Mouse (Mus musculus): ENCODE results near the gene Cep83.

The Cep83 gene

GRCm38 (mm10) chr10:94779319-94779718 is 90.9 kb downstream of the Cep83 start:
- DNase-seq (ENCODE audit: low spot score in 2 of 2): no peak

GRCm38 (mm10) chr10:94780618-94781262 is 92.3 kb downstream of the Cep83 start:
- no peak for DNase-seq (ENCODE audit: low spot score in 2 of 2)

GRCm38 (mm10) chr10:94789205-94789604 is 100.8 kb downstream of the Cep83 start:
- peak in 1 of 2 experiments; percentile 47 for DNase-seq (ENCODE audit: low spot score in 2 of 2)

GRCm38 (mm10) chr10:94793914-94794313 is 105.5 kb downstream of the Cep83 start:
- DNase-seq (ENCODE audit: low spot score in 2 of 2): peak in 1 of 2 experiments; percentile 37

- peak; percentile 5 to 37 for DNase-seq (ENCODE audit: low spot score in 2 of 2)
Measured at GRCm38 (mm10) chr10:94794666-94795244, 106.3 kb downstream of the Cep83 start.

- no peak for DNase-seq (ENCODE audit: low spot score in 2 of 2)
Measured at GRCm38 (mm10) chr10:94798128-94798527, 109.7 kb downstream of the Cep83 start.

GRCm38 (mm10) chr10:94799485-94800239 is 111.2 kb downstream of the Cep83 start:
- no peak for DNase-seq (ENCODE audit: low spot score in 2 of 2)

GRCm38 (mm10) chr10:94800677-94801354 is 112.4 kb downstream of the Cep83 start:
- no peak for DNase-seq (ENCODE audit: low spot score in 2 of 2)

GRCm38 (mm10) chr10:94804029-94804908 is 115.8 kb downstream of the Cep83 start:
- no peak for DNase-seq (ENCODE audit: low spot score in 2 of 2)

GRCm38 (mm10) chr10:94804909-94805220 is 116.4 kb downstream of the Cep83 start:
- no peak for DNase-seq (ENCODE audit: low spot score in 2 of 2)

- no peak for DNase-seq (ENCODE audit: low spot score in 2 of 2)
Measured at GRCm38 (mm10) chr10:94807323-94807722, 118.9 kb downstream of the Cep83 start.

- DNase-seq (ENCODE audit: low spot score in 2 of 2): no peak
Measured at GRCm38 (mm10) chr10:94808275-94808674, 119.8 kb downstream of the Cep83 start.

GRCm38 (mm10) chr10:94809946-94810472 is 121.6 kb downstream of the Cep83 start:
- DNase-seq (ENCODE audit: low spot score in 2 of 2): no peak

- DNase-seq (ENCODE audit: low spot score in 2 of 2): no peak
Measured at GRCm38 (mm10) chr10:94811907-94812851, 123.7 kb downstream of the Cep83 start.

- DNase-seq (ENCODE audit: low spot score in 2 of 2): no peak
Measured at GRCm38 (mm10) chr10:94818127-94818526, 129.7 kb downstream of the Cep83 start.

- DNase-seq (ENCODE audit: low spot score in 2 of 2): no peak
Measured at GRCm38 (mm10) chr10:94818781-94819665, 130.6 kb downstream of the Cep83 start.

- DNase-seq (ENCODE audit: low spot score in 2 of 2): no peak
Measured at GRCm38 (mm10) chr10:94823971-94824760, 135.7 kb downstream of the Cep83 start.

GRCm38 (mm10) chr10:94825951-94826350 is 137.5 kb downstream of the Cep83 start:
- no peak for DNase-seq (ENCODE audit: low spot score in 2 of 2)

Data from spleen, postnatal 4 days (tissue).